Mouse (Mus musculus) forebrain, embryonic 13.5 days (tissue): ENCODE measurements at regions not wholly inside any gene's neighbourhood (a gene's known extent, or its start where the extent isn't known, plus 50 kb on each side); places are given as distances from the start of the nearest gene placed in this dataset.

Experiments used
- ATAC-seq: fragments of 200-750 bp; cut with Nextera tagmentation; 2 replicates; pipeline ENCODE4 v1.8.0; 2017
- H3K27ac ChIP-seq: fragments of 300-500 bp; sonication (generic); 2 replicates; pipeline ENCODE4 v1.5.1; 2015; ENCODE audit warnings: inconsistent platforms, mild to moderate bottlenecking, moderate library complexity
- H3K27me3 ChIP-seq: fragments of 300-500 bp; sonication (generic); 2 replicates; pipeline ENCODE4 v1.6.1; 2015; ENCODE audit warnings: mild to moderate bottlenecking, inconsistent platforms
- H3K36me3 ChIP-seq: fragments of 300-500 bp; sonication (generic); 2 replicates; pipeline ENCODE4 v1.6.1; 2015; ENCODE audit warnings: mild to moderate bottlenecking, inconsistent platforms; ENCODE audit not compliant: poor library complexity, severe bottlenecking
- H3K4me1 ChIP-seq: fragments of 300-500 bp; sonication (generic); 2 replicates; pipeline ENCODE4 v1.6.1; 2015; ENCODE audit warnings: inconsistent platforms
- H3K4me2 ChIP-seq: fragments of 300-500 bp; sonication (generic); 2 replicates; pipeline ENCODE4 v1.6.1; 2015; ENCODE audit warnings: inconsistent platforms, mild to moderate bottlenecking, moderate library complexity
- H3K4me3 ChIP-seq: fragments of 300-500 bp; sonication (generic); 2 replicates; pipeline ENCODE4 v1.5.1; 2015; ENCODE audit warnings: mild to moderate bottlenecking, inconsistent platforms
- H3K9ac ChIP-seq: fragments of 300-500 bp; sonication (generic); 2 replicates; pipeline ENCODE4 v1.6.1; 2015; ENCODE audit warnings: mild to moderate bottlenecking, inconsistent platforms
- H3K9me3 ChIP-seq: fragments of 300-500 bp; sonication (generic); replicated peaks from 2 replicates; pipeline ENCODE4 v1.6.1; 2016; ENCODE audit warnings: inconsistent platforms
- WGBS: fragments of 180-500 bp; shearing (Covaris S2); methylation state at CpG from one replicate; pipeline ENCODE4 v1.1.7; 2015; 5-methylcytosine and 5-hydroxymethylcytosine counted together

DNA sequence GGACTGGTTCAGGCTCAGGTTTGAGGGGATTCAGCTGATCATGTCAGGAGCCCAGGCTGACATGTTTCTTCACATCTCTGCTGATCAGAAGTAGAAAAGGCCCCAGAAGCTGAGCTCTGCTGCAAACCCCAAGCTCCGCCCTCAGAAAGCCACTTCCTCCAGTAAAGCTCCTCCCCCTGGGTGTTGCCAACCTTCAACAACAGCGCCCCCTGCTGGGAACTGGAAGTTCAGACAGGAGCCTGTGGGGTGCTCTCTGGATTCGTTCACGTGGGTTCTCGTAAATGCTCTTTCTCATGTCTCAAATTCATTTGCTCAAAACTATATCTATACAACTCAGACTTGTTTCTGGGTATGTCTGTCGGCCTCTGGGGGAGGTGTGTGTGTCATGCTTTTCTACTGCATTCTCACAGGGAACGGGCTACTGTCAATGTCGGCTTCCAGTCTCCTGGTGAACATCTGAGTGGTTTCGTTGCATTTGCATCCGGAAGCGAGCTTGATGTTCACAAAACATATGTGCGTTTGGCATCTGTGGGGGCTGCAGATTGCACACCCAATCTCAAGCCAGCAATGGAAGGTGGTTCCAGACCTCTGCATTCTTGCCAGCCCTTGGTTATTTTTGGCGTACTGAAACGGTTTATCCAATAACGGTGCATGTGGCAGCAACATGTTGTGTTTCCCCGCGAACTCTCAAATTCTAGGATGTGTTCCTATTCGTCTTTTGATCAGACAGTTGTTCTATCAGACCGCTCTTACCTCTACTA is 174.3 kb downstream of the Cryba4 start:
- Histone ChIP-seq H3K9me3 (no peaks in the 10 kb centered on the region), H3K27ac (no peak overlapping the region), H3K4me3 (no peak overlapping the region), H3K4me1 (peaks cover 26% of the 10 kb centered on the region), H3K36me3 (no peaks in the 10 kb centered on the region), H3K9ac (no peak overlapping the region), H3K27me3 (peaks cover 4% of the 10 kb centered on the region; the same call in 1 of the 2 replicates), H3K4me2 (no peak overlapping the region)
- WGBS, result 82% methylated on average over 19 of the region's 19 CpGs
- no peak for ATAC-seq

DNA sequence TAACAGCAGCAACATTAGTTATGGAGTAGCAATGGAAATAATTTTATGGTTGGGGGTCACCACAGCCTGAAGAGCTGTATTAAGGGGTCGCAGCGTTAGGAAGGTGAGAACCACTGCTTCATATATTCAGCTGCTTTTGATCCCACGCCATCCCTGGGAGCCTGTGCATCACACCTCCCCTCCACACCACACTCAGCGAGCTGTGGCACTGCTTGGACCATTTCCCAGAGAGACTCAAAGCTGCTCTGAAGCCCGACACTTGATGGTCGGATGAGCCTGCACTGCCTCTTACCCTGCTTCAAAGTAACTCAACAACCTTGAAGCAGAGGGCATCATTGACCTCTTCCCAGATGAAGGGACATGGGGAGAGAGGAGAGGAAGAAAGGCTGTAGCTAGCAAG is 171.3 kb downstream of the Cryba4 start:
- WGBS, result 62% methylated on average over 6 of the region's 6 CpGs
- Histone ChIP-seq H3K9me3 (no peaks in the 10 kb centered on the region), H3K4me1 (peaks cover 29% of the 10 kb centered on the region), H3K9ac (no peak overlapping the region), H3K36me3 (no peaks in the 10 kb centered on the region), H3K4me2 (no peak overlapping the region), H3K27me3 (peaks cover 4% of the 10 kb centered on the region; the same call in 1 of the 2 replicates), H3K27ac (no peak overlapping the region), H3K4me3 (no peak overlapping the region)
- no peak for ATAC-seq

DNA sequence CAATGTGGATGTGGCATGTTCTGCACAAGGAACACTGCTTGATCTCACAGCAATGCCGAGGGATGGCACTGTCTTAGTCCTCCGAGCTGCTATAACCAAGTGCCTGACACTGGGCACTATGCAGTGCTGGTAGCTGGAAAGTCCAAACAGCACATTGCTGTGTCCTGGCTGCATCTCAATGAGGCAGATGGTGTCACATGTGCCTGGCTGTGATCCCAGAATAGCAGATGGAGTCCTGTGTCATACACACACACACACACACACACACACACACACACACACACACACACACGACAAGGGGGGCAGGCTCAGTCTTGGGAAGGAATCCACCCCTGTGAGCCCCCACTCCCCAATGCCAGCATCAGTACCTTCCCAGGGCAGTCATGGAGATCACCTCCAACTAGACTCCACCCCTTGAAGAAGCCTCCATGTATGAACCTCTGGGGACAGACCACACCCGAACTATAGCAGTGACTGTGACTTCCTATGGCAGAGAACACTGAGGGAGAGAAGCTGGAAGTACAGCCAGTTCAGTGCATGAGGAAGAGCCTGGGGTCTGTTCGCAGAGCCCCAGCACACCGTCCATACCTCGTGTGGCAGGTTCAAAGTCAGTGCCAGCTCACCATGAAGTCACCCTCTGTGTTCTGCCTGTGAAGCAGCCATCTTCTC is 160.3 kb downstream of the Cryba4 start:
- H3K27ac ChIP-seq, result peak overlapping the region; percentile 40; the same call in 1 of the 2 replicates
- H3K9me3 ChIP-seq, result no peaks in the 10 kb centered on the region
- H3K4me1 ChIP-seq, result peaks cover 39% of the 10 kb centered on the region
- peak; percentile 77 for ATAC-seq
- WGBS, result 74% methylated on average over 7 of the region's 7 CpGs
- no peak overlapping the region for H3K4me2 ChIP-seq
- H3K36me3 ChIP-seq, result no peaks in the 10 kb centered on the region
- peaks cover 11% of the 10 kb centered on the region; the same call in 1 of the 2 replicates for H3K27me3 ChIP-seq
- H3K9ac ChIP-seq, result no peak overlapping the region
- H3K4me3 ChIP-seq, result no peak overlapping the region

DNA sequence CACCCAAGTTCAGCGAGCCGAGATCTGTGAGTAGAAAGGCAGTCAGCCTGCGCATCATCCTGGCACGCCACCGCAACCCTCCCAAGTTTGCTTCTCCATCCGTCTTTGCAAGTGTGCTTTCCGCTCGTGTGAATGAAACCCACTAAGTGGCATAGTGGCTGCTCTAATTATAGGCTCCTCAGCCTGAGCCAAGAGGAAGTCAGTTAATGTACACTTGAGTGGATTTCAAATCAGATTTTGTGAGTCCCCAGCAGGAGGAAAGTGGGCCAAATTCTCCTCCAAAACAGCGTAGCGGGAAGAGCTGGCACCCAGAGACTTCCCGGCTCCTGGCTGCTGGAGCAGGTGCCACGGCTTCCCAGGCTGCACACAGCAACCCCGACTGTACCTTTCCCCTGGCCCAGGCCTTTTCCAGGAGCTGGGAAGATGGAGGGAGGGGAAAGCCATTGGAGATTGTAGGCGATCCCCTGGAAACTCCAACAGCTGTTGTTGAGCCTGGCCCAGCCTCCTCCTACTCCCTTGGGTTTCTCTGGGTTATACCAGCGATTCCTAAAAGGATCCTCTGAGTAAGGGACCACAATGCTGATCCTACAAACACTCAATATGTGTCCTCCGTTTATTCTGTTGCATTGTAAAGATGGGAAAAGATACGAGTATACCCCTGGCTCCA is 158.3 kb downstream of the Cryba4 start:
- Histone ChIP-seq H3K36me3 (no peaks in the 10 kb centered on the region), H3K27ac (peak overlapping the region; percentile 81), H3K4me3 (no peak overlapping the region), H3K27me3 (peaks cover 13% of the 10 kb centered on the region), H3K4me2 (no peak overlapping the region), H3K9me3 (no peaks in the 10 kb centered on the region), H3K4me1 (peaks cover 49% of the 10 kb centered on the region), H3K9ac (no peak overlapping the region)
- peak; percentile 72 for ATAC-seq
- WGBS, result 46% methylated on average over 17 of the region's 17 CpGs

DNA sequence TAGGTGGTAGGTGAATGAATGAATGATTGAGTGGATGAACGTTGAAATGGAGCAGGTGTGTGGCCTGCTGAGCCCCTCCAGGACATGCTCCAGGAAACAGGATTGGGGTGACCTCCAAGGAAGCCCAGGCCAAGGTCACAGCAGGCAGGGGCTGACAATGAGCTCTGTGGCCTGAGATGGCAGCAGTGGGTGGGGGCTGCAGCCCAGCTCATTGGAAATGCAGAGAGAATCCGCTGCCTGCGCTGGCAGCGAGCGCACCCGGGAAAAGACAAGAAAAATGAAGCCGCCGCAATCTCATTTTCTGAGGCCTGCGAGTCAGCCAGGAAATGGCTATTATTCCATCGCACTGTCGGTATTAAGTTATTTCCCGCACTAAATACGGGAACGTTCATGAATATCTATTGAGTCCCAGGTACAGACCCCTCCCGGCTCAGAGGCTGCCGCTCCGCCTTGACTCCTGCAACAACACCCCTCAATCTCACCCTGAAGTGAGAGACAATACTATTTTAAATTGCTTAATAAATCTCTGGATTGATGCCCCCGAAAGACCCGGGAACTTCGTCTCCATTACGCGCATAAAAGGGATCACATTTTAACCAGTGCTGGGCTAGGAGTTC is 153.7 kb downstream of the Cryba4 start:
- Histone ChIP-seq H3K4me3 (no peak overlapping the region), H3K36me3 (no peaks in the 10 kb centered on the region), H3K27ac (peak overlapping the region; percentile 35), H3K4me1 (peaks cover 38% of the 10 kb centered on the region), H3K9me3 (no peaks in the 10 kb centered on the region), H3K4me2 (peak overlapping the region; percentile 35), H3K9ac (peak overlapping the region; percentile 34), H3K27me3 (peaks cover 2% of the 10 kb centered on the region; the same call in 1 of the 2 replicates)
- WGBS, result 31% methylated on average over 22 of the region's 22 CpGs
- ATAC-seq, result no peak

DNA sequence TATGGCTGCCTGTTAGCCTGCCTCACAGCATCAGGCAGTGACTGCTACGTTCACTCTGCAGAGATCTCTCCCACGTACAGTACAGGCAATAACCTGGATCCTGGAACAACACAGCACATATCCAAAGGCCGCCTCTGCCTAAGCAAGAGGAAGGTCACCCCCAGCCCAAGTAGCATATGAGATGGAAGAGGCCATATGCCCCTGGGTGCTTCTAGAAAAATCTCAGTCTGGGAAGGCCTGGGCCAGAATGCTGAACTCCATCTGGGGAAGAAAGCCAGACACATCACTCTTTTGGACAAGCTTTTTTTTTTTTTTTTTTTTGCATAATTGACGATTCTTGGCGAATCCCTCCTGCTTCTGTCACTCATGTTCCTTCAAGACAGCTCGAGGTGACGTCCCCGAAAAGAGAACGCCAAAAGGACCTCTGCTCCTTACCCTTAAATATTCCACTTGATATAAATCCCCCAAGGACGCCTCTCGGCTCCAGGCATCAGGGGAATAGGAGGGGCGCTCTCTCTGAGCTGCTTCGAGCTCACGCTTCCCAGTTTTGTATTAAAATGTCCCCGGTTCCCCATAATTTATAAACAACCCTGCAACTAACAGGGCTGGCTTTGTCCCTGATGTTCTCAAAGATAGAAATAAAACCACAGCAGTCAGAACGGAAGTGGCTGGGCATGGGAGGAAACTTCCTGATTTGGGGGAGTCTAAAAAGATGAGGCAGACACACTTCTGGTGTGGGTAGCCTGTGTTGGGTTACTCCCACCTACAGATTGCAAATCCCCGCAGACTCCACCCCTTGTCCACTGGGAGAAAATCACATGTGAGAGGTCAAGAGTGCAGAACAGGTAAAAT is 150.4 kb downstream of the Cryba4 start:
- no peak overlapping the region for H3K9ac ChIP-seq
- H3K9me3 ChIP-seq, result no peaks in the 10 kb centered on the region
- peaks cover 2% of the 10 kb centered on the region; the same call in 1 of the 2 replicates for H3K27me3 ChIP-seq
- peak; percentile 45; the same call in 1 of the 2 replicates for ATAC-seq
- peaks cover 24% of the 10 kb centered on the region for H3K4me1 ChIP-seq
- H3K27ac ChIP-seq, result peak overlapping the region; percentile 55; the same call in 1 of the 2 replicates
- no peak overlapping the region for H3K4me3 ChIP-seq
- no peak overlapping the region for H3K4me2 ChIP-seq
- 74% methylated on average over 17 of the region's 17 CpGs for WGBS
- no peaks in the 10 kb centered on the region for H3K36me3 ChIP-seq

DNA sequence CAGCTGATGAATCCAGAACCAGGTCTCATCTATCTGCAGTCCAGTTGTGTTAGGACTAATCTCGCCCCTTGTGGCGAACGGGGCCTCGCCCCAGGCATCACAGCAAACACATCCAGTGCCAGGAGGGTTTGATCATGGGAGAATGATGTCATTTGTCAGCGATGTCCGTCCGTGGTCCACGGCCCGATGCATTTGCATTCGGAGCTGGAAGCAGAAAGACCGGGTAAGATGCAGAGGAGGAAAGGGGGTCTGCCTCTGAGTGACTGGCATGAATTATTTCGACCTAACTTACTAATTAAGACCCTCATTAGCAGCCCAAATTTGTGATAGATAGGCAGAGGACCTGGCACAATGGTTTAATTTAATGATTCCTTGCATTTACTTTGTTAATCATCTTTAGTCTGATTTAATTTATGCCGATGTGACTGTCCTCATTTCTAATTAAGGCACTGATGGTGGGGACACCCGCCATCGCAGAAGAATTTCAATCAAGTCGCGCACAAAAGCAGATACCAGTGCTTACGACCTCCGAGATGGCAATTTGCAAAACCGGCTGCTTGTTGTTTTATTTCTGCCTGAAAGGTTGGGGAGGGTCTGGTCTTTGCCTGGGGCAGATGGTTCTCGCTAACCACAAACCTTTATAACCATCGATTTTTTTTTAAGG is 141.9 kb downstream of the Cryba4 start:
- no peak overlapping the region for H3K4me3 ChIP-seq
- H3K4me1 ChIP-seq, result peaks cover 41% of the 10 kb centered on the region
- 14% methylated on average over 22 of the region's 22 CpGs for WGBS
- H3K4me2 ChIP-seq, result peak overlapping the region; percentile 34
- H3K27ac ChIP-seq, result peak overlapping the region; percentile 79
- H3K27me3 ChIP-seq, result no peaks in the 10 kb centered on the region; the same call in 1 of the 2 replicates
- peak overlapping the region; percentile 6; the same call in 1 of the 2 replicates for H3K9ac ChIP-seq
- peak; percentile 86 for ATAC-seq
- H3K36me3 ChIP-seq, result no peaks in the 10 kb centered on the region
- H3K9me3 ChIP-seq, result no peaks in the 10 kb centered on the region

DNA sequence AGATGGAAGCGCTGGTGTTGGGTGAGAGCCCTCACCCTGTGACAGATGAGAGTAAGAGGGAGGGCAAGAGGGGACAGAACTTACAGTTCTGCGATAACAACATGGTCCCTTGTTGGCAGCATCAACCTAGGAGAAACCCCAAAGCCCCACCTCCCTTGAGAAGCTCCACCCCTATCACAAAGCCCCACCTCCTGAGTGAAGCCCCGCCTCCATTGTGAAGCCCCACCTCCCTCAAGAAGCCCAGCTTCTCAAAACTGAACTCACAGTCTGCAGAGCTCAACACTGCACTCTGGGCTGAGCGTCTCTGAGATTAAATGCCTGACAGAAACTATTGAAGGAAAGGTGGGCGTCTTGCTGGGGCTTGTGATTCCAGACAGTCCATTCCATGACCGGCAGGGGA is 131.6 kb downstream of the Cryba4 start:
- no peak for ATAC-seq
- H3K4me1 ChIP-seq, result peaks cover 36% of the 10 kb centered on the region
- no peak overlapping the region; the same call in 1 of the 2 replicates for H3K27ac ChIP-seq

DNA sequence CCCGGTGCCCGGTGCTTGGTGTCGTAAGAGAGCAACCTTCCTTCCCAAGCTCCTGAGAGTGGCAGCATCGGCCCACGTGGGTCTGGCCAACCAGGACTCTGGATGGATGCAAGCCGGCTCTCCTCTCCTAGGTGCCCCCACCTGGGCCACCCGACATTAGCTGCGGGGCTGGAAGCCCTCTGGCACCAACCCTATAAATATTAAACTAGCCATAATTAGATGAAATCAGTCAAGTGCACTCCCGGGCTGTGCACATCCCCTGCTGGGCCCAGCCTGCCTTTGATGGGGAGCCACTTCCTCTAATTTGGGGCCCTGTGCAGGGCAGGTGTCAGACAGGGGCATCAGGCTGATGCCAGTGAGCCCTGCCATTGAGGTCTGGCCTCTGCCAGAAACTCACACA is 130.8 kb downstream of the Cryba4 start:
- Histone ChIP-seq H3K9ac (no peak overlapping the region), H3K36me3 (no peaks in the 10 kb centered on the region), H3K4me3 (no peak overlapping the region), H3K4me1 (peaks cover 28% of the 10 kb centered on the region), H3K4me2 (no peak overlapping the region), H3K27ac (no peak overlapping the region), H3K9me3 (no peaks in the 10 kb centered on the region), H3K27me3 (0 out of 2 replicates have a peak, but pooled peaks cover 3% of the 10 kb centered on the region)
- peak; percentile 54 for ATAC-seq
- 50% methylated on average over 9 of the region's 9 CpGs for WGBS

More for the DNA sequence above, 131.6 kb downstream of the Cryba4 start:
- Histone ChIP-seq H3K9me3 (no peaks in the 10 kb centered on the region), H3K4me3 (no peak overlapping the region), H3K9ac (no peak overlapping the region), H3K27me3 (0 out of 2 replicates have a peak, but pooled peaks cover 3% of the 10 kb centered on the region), H3K36me3 (no peaks in the 10 kb centered on the region), H3K4me2 (no peak overlapping the region)
- WGBS, result 66% methylated on average over 6 of the region's 6 CpGs

DNA sequence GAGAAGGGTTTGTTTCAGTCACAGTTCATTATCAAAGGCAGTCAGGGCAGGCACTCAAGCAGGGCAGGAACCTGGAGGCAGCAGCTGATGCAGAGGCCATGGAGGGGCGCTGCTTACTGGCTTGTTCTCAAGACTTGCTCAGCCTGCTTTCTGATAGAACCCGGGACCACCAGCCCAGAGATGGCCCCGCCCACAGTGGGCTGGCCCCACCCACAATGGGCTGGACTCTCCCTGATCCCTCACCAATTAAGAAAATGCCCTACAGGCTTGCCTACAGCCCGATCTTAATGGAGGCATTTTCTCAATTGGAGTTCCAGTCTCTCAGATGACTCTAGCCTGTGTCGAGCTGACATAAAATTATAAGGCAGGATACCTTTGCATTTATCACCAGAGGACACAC is 129.7 kb downstream of the Cryba4 start:
- peak overlapping the region; percentile 37; the same call in 1 of the 2 replicates for H3K27ac ChIP-seq
- H3K4me3 ChIP-seq, result no peak overlapping the region
- no peaks in the 10 kb centered on the region for H3K9me3 ChIP-seq
- no peaks in the 10 kb centered on the region for H3K27me3 ChIP-seq
- H3K9ac ChIP-seq, result no peak overlapping the region
- 8% methylated on average over 5 of the region's 5 CpGs for WGBS
- no peaks in the 10 kb centered on the region for H3K36me3 ChIP-seq
- no peak overlapping the region for H3K4me2 ChIP-seq
- peaks cover 28% of the 10 kb centered on the region for H3K4me1 ChIP-seq
- ATAC-seq, result no peak

DNA sequence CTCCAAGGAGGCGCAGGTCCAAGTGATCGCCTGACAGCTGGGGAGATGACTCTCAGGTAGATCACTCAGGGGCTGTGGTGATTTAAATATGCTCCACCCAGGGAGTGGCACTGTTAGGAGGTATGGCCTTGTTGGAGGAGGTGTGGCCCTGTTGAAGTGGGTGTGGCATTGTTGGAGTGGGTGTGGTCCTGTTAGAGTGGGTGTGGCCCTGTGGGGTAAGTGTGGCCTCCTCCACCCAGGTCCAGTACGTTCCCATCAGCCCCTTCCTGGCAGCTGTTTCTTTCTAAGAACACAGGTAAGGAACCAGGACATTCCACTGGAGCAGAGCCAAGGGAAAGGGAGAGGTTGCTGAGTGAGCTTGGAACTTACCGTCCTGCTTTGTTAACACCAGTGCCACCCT is 125.1 kb downstream of the Cryba4 start:
- Histone ChIP-seq H3K4me1 (peaks cover 22% of the 10 kb centered on the region), H3K4me2 (no peak overlapping the region), H3K9ac (no peak overlapping the region), H3K4me3 (no peak overlapping the region), H3K36me3 (no peaks in the 10 kb centered on the region), H3K9me3 (no peaks in the 10 kb centered on the region), H3K27me3 (no peaks in the 10 kb centered on the region), H3K27ac (no peak overlapping the region)
- WGBS, result 81% methylated on average over 4 of the region's 4 CpGs
- ATAC-seq, result no peak
